In the genomic region with DNA sequence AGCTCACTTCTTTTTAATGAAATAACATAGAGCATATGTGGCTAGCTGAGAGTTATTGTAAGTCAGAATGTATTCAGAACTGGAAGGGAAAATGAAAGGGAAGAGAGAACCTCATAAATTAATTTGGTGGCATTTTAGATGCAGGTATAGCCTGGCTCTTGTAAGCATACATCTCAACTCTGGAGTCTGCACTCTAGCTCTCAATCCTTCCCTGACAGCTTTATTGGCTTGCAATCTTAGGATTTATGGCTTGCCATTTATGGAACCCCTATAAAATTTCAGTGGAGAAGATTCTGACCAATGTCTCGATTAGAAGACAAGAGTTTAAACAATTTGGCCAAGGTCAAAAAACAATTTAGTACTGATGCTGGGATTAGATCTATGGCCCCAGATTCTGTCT, we compare ENCODE assay signal across 25 mouse cellular contexts.
"Had no signal": no experiment of that assay in that cellular context is flagged by ENCODE, and none has a peak within 500 bp of the region (broad histone marks: within the 10 kb centered on the region; RNA-seq: fewer than 3 reads in every experiment).

No protein-coding gene starts in this region.

- H3K9ac ChIP-seq: heart, embryonic 13.5 days; heart, embryonic 15.5 days; hindbrain, embryonic 13.5 days; hindbrain, embryonic 15.5 days; limb, embryonic 12.5 days; liver, embryonic 13.5 days; liver, embryonic 15.5 days had no signal

- H3K4me1 ChIP-seq: heart, embryonic 13.5 days; heart, embryonic 15.5 days; hindbrain, embryonic 13.5 days; hindbrain, embryonic 15.5 days; limb, embryonic 12.5 days; liver, embryonic 13.5 days; liver, embryonic 15.5 days had no signal

- DNase-seq: gastrocnemius, postnatal 14 days; gastrocnemius, postnatal 36 days; heart, adult 11 months; heart, adult 2 months; heart, postnatal 14 days; heart, postnatal 36 days; kidney, adult 11 months; kidney, adult 2 months; kidney, postnatal 10 days; kidney, postnatal 25 days; kidney, postnatal 4 days; liver; liver, embryonic 13.5 days had no signal

- H3K9me3 ChIP-seq: heart, embryonic 13.5 days; heart, embryonic 15.5 days; hindbrain, embryonic 13.5 days; hindbrain, embryonic 15.5 days; limb, embryonic 12.5 days; liver, embryonic 13.5 days; liver, embryonic 15.5 days had no signal

- ATAC-seq: hindbrain, postnatal 0 days; inflammation-experienced regulatory T-cells, adult 6 months had no signal

- H3K27me3 ChIP-seq: heart, embryonic 13.5 days; heart, embryonic 15.5 days; hindbrain, embryonic 13.5 days; hindbrain, embryonic 15.5 days; liver, embryonic 13.5 days; liver, embryonic 15.5 days had no signal

- H3K36me3 ChIP-seq: heart, embryonic 13.5 days; heart, embryonic 15.5 days; hindbrain, embryonic 13.5 days; hindbrain, embryonic 15.5 days; limb, embryonic 12.5 days; liver, embryonic 13.5 days; liver, embryonic 15.5 days had no signal

- H3K4me3 ChIP-seq: heart, adult 2 months; heart, embryonic 13.5 days; heart, embryonic 15.5 days; hindbrain, embryonic 13.5 days; hindbrain, embryonic 15.5 days; layer of hippocampus, adult 2 months; left cerebral cortex, adult 2 months; limb, embryonic 12.5 days; liver, embryonic 13.5 days; liver, embryonic 15.5 days had no signal

- H3K27ac ChIP-seq: heart, adult 2 months; heart, embryonic 13.5 days; heart, embryonic 15.5 days; hindbrain, embryonic 13.5 days; hindbrain, embryonic 15.5 days; hindbrain, postnatal 0 days; layer of hippocampus, adult 2 months; left cerebral cortex, adult 2 months; limb, embryonic 12.5 days; liver, embryonic 13.5 days; liver, embryonic 15.5 days had no signal

- H3K4me2 ChIP-seq: heart, embryonic 11.5 days; heart, embryonic 13.5 days; heart, embryonic 15.5 days; hindbrain, embryonic 13.5 days; hindbrain, embryonic 15.5 days; limb, embryonic 12.5 days; liver, embryonic 11.5 days; liver, embryonic 13.5 days; liver, embryonic 15.5 days had no signal
